Mouse (Mus musculus) stomach, embryonic 15.5 days (tissue): ENCODE measurements around the gene Vamp8. TPM values are rescaled to one million over a fixed set of nuclear protein-coding genes. Genes with fewer than 3 reads are reported as not detected.
A peak's percentile ranks its signal among the peaks of the same experiment; 100 is the strongest.

Source experiments
- ATAC-seq: fragments of 200-750 bp; cut with Nextera tagmentation; 2 replicates; pipeline ENCODE4 v1.8.0; 2017; ENCODE audit warnings: low read depth, moderate number of reproducible peaks, moderate TSS enrichment; ENCODE audit not compliant: insufficient read depth, low FRiP score
- H3K27ac ChIP-seq: fragments of 300-500 bp; sonication (generic); 2 replicates; pipeline ENCODE4 v1.5.1; 2015; ENCODE audit warnings: mild to moderate bottlenecking, inconsistent platforms
- H3K27me3 ChIP-seq: fragments of 300-500 bp; sonication (generic); replicated peaks from 2 replicates; pipeline ENCODE4 v1.6.1; 2015; ENCODE audit warnings: inconsistent platforms
- H3K36me3 ChIP-seq: fragments of 300-500 bp; sonication (generic); 2 replicates; pipeline ENCODE4 v1.6.1; 2015; ENCODE audit warnings: inconsistent platforms
- H3K4me1 ChIP-seq: fragments of 300-500 bp; sonication (generic); 2 replicates; pipeline ENCODE4 v1.6.1; 2015; ENCODE audit warnings: inconsistent platforms
- H3K4me2 ChIP-seq: fragments of 300-500 bp; sonication (generic); 2 replicates; pipeline ENCODE4 v1.6.1; 2015; ENCODE audit warnings: mild to moderate bottlenecking, inconsistent platforms
- H3K4me3 ChIP-seq: fragments of 300-500 bp; sonication (generic); replicated peaks from 2 replicates; pipeline ENCODE4 v1.5.1; 2015; ENCODE audit warnings: inconsistent platforms
- H3K9ac ChIP-seq: fragments of 300-500 bp; sonication (generic); 2 replicates; pipeline ENCODE4 v1.6.1; 2015; ENCODE audit warnings: inconsistent platforms
- H3K9me3 ChIP-seq: fragments of 300-500 bp; sonication (generic); 2 replicates; pipeline ENCODE4 v1.6.1; 2016; ENCODE audit warnings: inconsistent platforms
- WGBS: fragments of 180-500 bp; shearing (Covaris S2); methylation state at CpG from one replicate; pipeline ENCODE4 v1.1.7; 2015; 5-methylcytosine and 5-hydroxymethylcytosine counted together
- polyA plus RNA-seq: library from polyadenylated mRNA; unstranded; fragments of >200 nt; fragmentation: Nextera tagmentation; extraction: Ambion mirVana; gene quantifications from 2 replicates; pipeline ENCODE4 v1.2.1, GENCODE M21; 2015

Gene Vamp8
- polyA plus RNA-seq, 1 experiment from 2014 or later, result 215 TPM

GRCm38 (mm10) chr6:72345074-72345567, 45.4 kb downstream of the Vamp8 start, which contains the start of gene Usp39:
Gene Usp39 (minus strand): TSS chr6:72345184.
- Histone ChIP-seq H3K27ac (peak within 1 kb of the TSS; percentile 72), H3K9ac (peak within 1 kb of the TSS; percentile 80), H3K9me3 (no peaks in the 10 kb centered on the region), H3K36me3 (peaks cover 9% of the 10 kb centered on the region; the same call in 1 of the 2 replicates), H3K4me3 (peak within 1 kb of the TSS; percentile 98), H3K27me3 (no peaks in the 10 kb centered on the region), H3K4me2 (peak within 1 kb of the TSS; percentile 85), H3K4me1 (peaks cover 27% of the 10 kb centered on the region)
- ATAC-seq, result peak; percentile 81
- under 1% methylated on average over 30 of the region's 30 CpGs for WGBS

DNA sequence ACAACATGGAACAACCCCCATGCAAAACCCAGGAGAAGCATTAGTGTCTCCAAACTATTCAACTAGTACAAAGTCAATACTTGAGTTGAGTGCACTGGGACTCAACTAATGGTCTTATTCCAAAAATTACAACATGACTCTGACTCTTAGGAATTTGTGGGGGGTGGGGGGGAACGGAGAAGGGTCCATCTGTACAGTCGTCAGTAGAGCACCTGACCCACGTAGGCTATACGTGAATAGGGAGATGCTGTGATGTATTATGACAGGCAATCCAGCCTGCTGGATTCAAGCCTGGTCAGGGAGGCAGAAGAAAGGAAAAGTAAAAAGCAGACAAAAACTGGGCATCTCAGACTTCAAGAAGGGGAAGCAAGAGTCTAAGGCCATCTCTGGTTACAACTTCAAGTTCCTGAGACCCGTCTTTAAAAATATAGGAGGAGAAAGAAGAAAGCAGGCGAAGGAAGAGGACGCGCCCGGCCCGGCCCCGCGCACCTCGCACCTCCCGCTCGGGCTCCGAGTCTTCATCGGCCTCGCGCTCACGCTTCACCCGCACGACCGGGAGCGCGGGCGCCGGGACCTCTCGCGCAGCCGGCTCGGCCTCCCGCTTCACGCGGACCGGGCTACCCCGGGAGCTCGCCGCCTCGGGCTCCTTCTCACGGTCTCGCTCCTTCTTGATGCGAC, 46.0 kb downstream of the Vamp8 start:
- peaks cover 27% of the 10 kb centered on the region for H3K4me1 ChIP-seq
- H3K36me3 ChIP-seq, result peaks cover 9% of the 10 kb centered on the region; the same call in 1 of the 2 replicates
- H3K9ac ChIP-seq, result peak overlapping the region; percentile 80
- H3K4me2 ChIP-seq, result peak overlapping the region; percentile 85
- H3K27ac ChIP-seq, result peak overlapping the region; percentile 72
- H3K9me3 ChIP-seq, result no peaks in the 10 kb centered on the region
- WGBS, result under 1% methylated on average over 38 of the region's 42 CpGs
- peak overlapping the region; percentile 98 for H3K4me3 ChIP-seq
- peak; percentile 27 for ATAC-seq
- H3K27me3 ChIP-seq, result no peaks in the 10 kb centered on the region

DNA sequence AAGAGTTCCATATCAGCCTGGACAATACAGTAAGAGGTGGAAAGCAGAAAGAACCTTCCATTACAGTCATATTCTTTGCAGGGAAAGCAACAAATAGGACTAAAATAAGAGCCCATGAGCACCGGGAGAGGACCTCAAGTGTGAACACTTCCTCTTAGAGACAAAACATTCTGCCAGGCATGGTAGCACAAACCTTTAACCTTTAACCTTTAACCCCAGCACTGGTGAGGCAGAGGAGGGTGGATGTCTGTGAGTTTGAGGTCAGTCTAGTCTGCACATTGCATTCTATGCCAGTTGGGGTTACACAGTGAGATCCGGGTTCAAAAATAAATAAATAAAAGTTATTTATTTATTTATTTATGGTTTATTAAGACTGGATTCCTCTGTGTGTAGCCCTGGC, 50.0 kb downstream of the Vamp8 start:
- WGBS, result 61% methylated on average over 2 of the region's 2 CpGs
- H3K4me1 ChIP-seq, result peaks cover 11% of the 10 kb centered on the region; the same call in 1 of the 2 replicates
- no peaks in the 10 kb centered on the region for H3K9me3 ChIP-seq
- H3K4me2 ChIP-seq, result no peak overlapping the region
- H3K36me3 ChIP-seq, result peaks cover 19% of the 10 kb centered on the region
- H3K27ac ChIP-seq, result no peak overlapping the region
- no peak overlapping the region for H3K4me3 ChIP-seq
- no peak overlapping the region for H3K9ac ChIP-seq
- no peaks in the 10 kb centered on the region for H3K27me3 ChIP-seq
- ATAC-seq, result no peak

Other genes with a start within 250 kb of the Vamp8 start
- gene Atoh8, start 155.1 kb downstream of the Vamp8 start, polyA plus RNA-seq, result 9.8 and 11.2 TPM in 2 replicates
- 0.10 TPM in 1 of 2 replicates, not detected in the other for gene Sftpb, start 86.1 kb downstream of the Vamp8 start, polyA plus RNA-seq
- gene Usp39, start 45.5 kb downstream of the Vamp8 start, polyA plus RNA-seq, result 38.3 and 39.9 TPM in 2 replicates
- 25.7 and 28.2 TPM in 2 replicates for gene 0610030E20Rik, start 43.4 kb downstream of the Vamp8 start, polyA plus RNA-seq
- gene Tmem150a, start 35.3 kb downstream of the Vamp8 start, polyA plus RNA-seq, result 14.8 and 15.4 TPM in 2 replicates
- 123 and 132 TPM in 2 replicates for gene Rnf181, start 23.7 kb downstream of the Vamp8 start, polyA plus RNA-seq
- 23.9 and 26.8 TPM in 2 replicates for gene Vamp5, start 10.2 kb downstream of the Vamp8 start, polyA plus RNA-seq
- 30.4 and 39.5 TPM in 2 replicates for gene Ggcx, start 23.6 kb upstream of the Vamp8 start, polyA plus RNA-seq
- gene Mat2a, start 48.9 kb upstream of the Vamp8 start, polyA plus RNA-seq, result 284 and 306 TPM in 2 replicates
- 0.18 and 0.22 TPM in 2 replicates for gene Sh2d6, start 131.0 kb upstream of the Vamp8 start, polyA plus RNA-seq
- gene Capg, start 153.7 kb upstream of the Vamp8 start, polyA plus RNA-seq, result 80.9 and 98.6 TPM in 2 replicates
- gene Elmod3, start 207.7 kb upstream of the Vamp8 start, polyA plus RNA-seq, result 13.7 and 15.9 TPM in 2 replicates
- gene Retsat, start 207.8 kb upstream of the Vamp8 start, polyA plus RNA-seq, result 21.5 and 22.3 TPM in 2 replicates
- 34.0 and 38.4 TPM in 2 replicates for gene Tgoln1, start 226.3 kb upstream of the Vamp8 start, polyA plus RNA-seq